Mouse (Mus musculus): Measurements from ENCODE around the gene Olfr320.
"Not testable (repeated sequence)": the region's sequence is repeated elsewhere in the genome, so short reads cannot be mapped to it uniquely, and the experiment has no call there.

Olfr320 gene

GRCm38 (mm10) chr11:58680799-58681198, at the start of gene Olfr320:
TSS of gene Olfr320 (plus strand) at chr11:58681099.
- no peak for DNase-seq (ENCODE audit: low read depth, low spot score)

- DNase-seq (ENCODE audit: low read depth, low spot score) = no peak
Observed at GRCm38 (mm10) chr11:58634878-58635277, 46.0 kb upstream of the Olfr320 start.

GRCm38 (mm10) chr11:58636376-58636977, 44.4 kb upstream of the Olfr320 start:
- peak; percentile 34 for DNase-seq (ENCODE audit: low read depth, low spot score)

GRCm38 (mm10) chr11:58638176-58638701, 42.7 kb upstream of the Olfr320 start:
- DNase-seq (ENCODE audit: low read depth, low spot score) = no peak

GRCm38 (mm10) chr11:58640272-58640867, 40.5 kb upstream of the Olfr320 start, which contains the start of gene Trim58:
TSS of gene Trim58 (plus strand) at chr11:58640465.
- no peak for DNase-seq (ENCODE audit: low read depth, low spot score)

- no peak for DNase-seq (ENCODE audit: low read depth, low spot score)
Observed at GRCm38 (mm10) chr11:58641057-58641456, 39.8 kb upstream of the Olfr320 start.

- DNase-seq (ENCODE audit: low read depth, low spot score) = no peak
Observed at GRCm38 (mm10) chr11:58641638-58642358, 39.1 kb upstream of the Olfr320 start.

- DNase-seq (ENCODE audit: low read depth, low spot score) = no peak
Observed at GRCm38 (mm10) chr11:58643350-58643749, 37.5 kb upstream of the Olfr320 start.

- no peak for DNase-seq (ENCODE audit: low read depth, low spot score)
Observed at GRCm38 (mm10) chr11:58655151-58655550, 25.7 kb upstream of the Olfr320 start.

GRCm38 (mm10) chr11:58658596-58658995, 22.3 kb upstream of the Olfr320 start, which contains the start of gene Olfr322:
TSS of gene Olfr322 (plus strand) at chr11:58658782.
- DNase-seq (ENCODE audit: low read depth, low spot score) = no peak

- DNase-seq (ENCODE audit: low read depth, low spot score) = no peak
Observed at GRCm38 (mm10) chr11:58669252-58669651, 11.6 kb upstream of the Olfr320 start.

- DNase-seq (ENCODE audit: low read depth, low spot score) = no peak
Observed at GRCm38 (mm10) chr11:58671825-58672224, 9.1 kb upstream of the Olfr320 start.

- no peak for DNase-seq (ENCODE audit: low read depth, low spot score)
Observed at GRCm38 (mm10) chr11:58698862-58699261, 18.0 kb downstream of the Olfr320 start, which contains the start of gene Olfr319. TSS of gene Olfr319 (plus strand) at chr11:58699162.

GRCm38 (mm10) chr11:58709086-58709485, 28.2 kb downstream of the Olfr320 start:
- DNase-seq (ENCODE audit: low read depth, low spot score) = no peak

- DNase-seq (ENCODE audit: low read depth, low spot score) = not testable (repeated sequence)
Observed at GRCm38 (mm10) chr11:58717723-58718122, 36.8 kb downstream of the Olfr320 start.

GRCm38 (mm10) chr11:58719701-58720100, 38.8 kb downstream of the Olfr320 start:
- no peak for DNase-seq (ENCODE audit: low read depth, low spot score)

- DNase-seq (ENCODE audit: low read depth, low spot score) = no peak
Observed at GRCm38 (mm10) chr11:58723914-58724313, 43.0 kb downstream of the Olfr320 start, which contains the start of gene Olfr318. TSS of gene Olfr318 (minus strand) at chr11:58724014.

GRCm38 (mm10) chr11:58727896-58728650, 47.2 kb downstream of the Olfr320 start:
- not testable (repeated sequence) for DNase-seq (ENCODE audit: low read depth, low spot score)

- DNase-seq (ENCODE audit: low read depth, low spot score) = no peak
Observed at GRCm38 (mm10) chr11:58733372-58733771, 52.5 kb downstream of the Olfr320 start.
